Mouse (Mus musculus): Measurements from ENCODE around the gene AL732309.1. TPM values are rescaled to one million over a fixed set of nuclear protein-coding genes. Genes with fewer than 3 reads are reported as not detected.
A peak's percentile ranks its signal among the peaks of the same experiment; 100 is the strongest.

AL732309.1 gene
- polyA plus RNA-seq, 1 experiment, result 7.0 TPM

- Histone ChIP-seq H3K4me1 (ENCODE audit: control insufficient read depth, insufficient read depth, low read length) (peaks cover 8% of the 10 kb centered on the region), H3K36me3 (ENCODE audit: control insufficient read depth, insufficient read depth, low read length) (no peaks in the 10 kb centered on the region; the same call in 1 of the 2 replicates), H3K27me3 (ENCODE audit: control insufficient read depth, insufficient read depth, low read length) (no peaks in the 10 kb centered on the region), H3K27ac (ENCODE audit: control insufficient read depth, insufficient read depth, low read depth, low read length) (no peak overlapping the region), H3K4me3 (ENCODE audit: control insufficient read depth, low read depth, low read length) (peak overlapping the region; percentile 76)
- TF ChIP-seq POLR2A (IDR thresholded peaks at IDR 0.05; ENCODE audit: control insufficient read depth, low read depth, low read length) (0 out of 2 replicates have a peak, but pooled peaks have one; percentile 2), CTCF (IDR thresholded peaks at IDR 0.05; ENCODE audit: control insufficient read depth, insufficient read depth, insufficient replicate concordance, low read depth, low read length) (no peak)
Observed at GRCm38 (mm10) chr2:25290101-25290815, 43.6 kb upstream of the AL732309.1 start.

- H3K27me3 ChIP-seq (ENCODE audit: control insufficient read depth, insufficient read depth, low read length), result no peaks in the 10 kb centered on the region
- H3K27ac ChIP-seq (ENCODE audit: control insufficient read depth, insufficient read depth, low read depth, low read length), result no peak within 1 kb of the TSS
- peak within 1 kb of the TSS; percentile 76 for H3K4me3 ChIP-seq (ENCODE audit: control insufficient read depth, low read depth, low read length)
- H3K4me1 ChIP-seq (ENCODE audit: control insufficient read depth, insufficient read depth, low read length), result peaks cover 8% of the 10 kb centered on the region
- peaks cover 4% of the 10 kb centered on the region for H3K36me3 ChIP-seq (ENCODE audit: control insufficient read depth, insufficient read depth, low read length)
- TF ChIP-seq CTCF (IDR thresholded peaks at IDR 0.05; ENCODE audit: control insufficient read depth, insufficient read depth, insufficient replicate concordance, low read depth, low read length) (no peak), POLR2A (IDR thresholded peaks at IDR 0.05; ENCODE audit: control insufficient read depth, low read depth, low read length) (no peak)
Observed at GRCm38 (mm10) chr2:25289651-25290050, 43.0 kb upstream of the AL732309.1 start, which contains the start of gene Lrrc26. Lrrc26 (plus strand) TSS chr2:25289915.

GRCm38 (mm10) chr2:25288734-25289345 is 42.2 kb upstream of the AL732309.1 start:
- Histone ChIP-seq H3K4me1 (ENCODE audit: control insufficient read depth, insufficient read depth, low read length) (peaks cover 8% of the 10 kb centered on the region), H3K27me3 (ENCODE audit: control insufficient read depth, insufficient read depth, low read length) (no peaks in the 10 kb centered on the region)

GRCm38 (mm10) chr2:25287927-25288649 is 41.4 kb upstream of the AL732309.1 start, which contains the start of gene Tmem210:
Tmem210 (plus strand) TSS chr2:25288145.
- TF ChIP-seq CTCF (IDR thresholded peaks at IDR 0.05; ENCODE audit: control insufficient read depth, insufficient read depth, insufficient replicate concordance, low read depth, low read length) (no peak), POLR2A (IDR thresholded peaks at IDR 0.05; ENCODE audit: control insufficient read depth, low read depth, low read length) (peak; percentile 63)
- H3K27me3 ChIP-seq (ENCODE audit: control insufficient read depth, insufficient read depth, low read length), result no peaks in the 10 kb centered on the region
- H3K36me3 ChIP-seq (ENCODE audit: control insufficient read depth, insufficient read depth, low read length), result peaks cover 5% of the 10 kb centered on the region
- peak within 1 kb of the TSS; percentile 76 for H3K4me3 ChIP-seq (ENCODE audit: control insufficient read depth, low read depth, low read length)
- H3K4me1 ChIP-seq (ENCODE audit: control insufficient read depth, insufficient read depth, low read length), result peaks cover 8% of the 10 kb centered on the region
- H3K27ac ChIP-seq (ENCODE audit: control insufficient read depth, insufficient read depth, low read depth, low read length), result peak within 1 kb of the TSS; percentile 54

More at GRCm38 (mm10) chr2:25288734-25289345, 42.2 kb upstream of the AL732309.1 start:
- Histone ChIP-seq H3K36me3 (ENCODE audit: control insufficient read depth, insufficient read depth, low read length) (peaks cover 5% of the 10 kb centered on the region), H3K4me3 (ENCODE audit: control insufficient read depth, low read depth, low read length) (peak overlapping the region; percentile 76), H3K27ac (ENCODE audit: control insufficient read depth, insufficient read depth, low read depth, low read length) (no peak overlapping the region)
- TF ChIP-seq POLR2A (IDR thresholded peaks at IDR 0.05; ENCODE audit: control insufficient read depth, low read depth, low read length) (no peak), CTCF (IDR thresholded peaks at IDR 0.05; ENCODE audit: control insufficient read depth, insufficient read depth, insufficient replicate concordance, low read depth, low read length) (no peak)

GRCm38 (mm10) chr2:25286837-25287636 is 40.4 kb upstream of the AL732309.1 start:
- no peaks in the 10 kb centered on the region for H3K27me3 ChIP-seq (ENCODE audit: control insufficient read depth, insufficient read depth, low read length)
- H3K27ac ChIP-seq (ENCODE audit: control insufficient read depth, insufficient read depth, low read depth, low read length), result peak overlapping the region; percentile 33
- no peak for TF ChIP-seq CTCF (IDR thresholded peaks at IDR 0.05; ENCODE audit: control insufficient read depth, insufficient read depth, insufficient replicate concordance, low read depth, low read length)
- TF ChIP-seq POLR2A (IDR thresholded peaks at IDR 0.05; ENCODE audit: control insufficient read depth, low read depth, low read length), result no peak
- peak overlapping the region; percentile 76 for H3K4me3 ChIP-seq (ENCODE audit: control insufficient read depth, low read depth, low read length)
- peaks cover 5% of the 10 kb centered on the region for H3K4me1 ChIP-seq (ENCODE audit: control insufficient read depth, insufficient read depth, low read length)
- H3K36me3 ChIP-seq (ENCODE audit: control insufficient read depth, insufficient read depth, low read length), result peaks cover 5% of the 10 kb centered on the region

- Histone ChIP-seq H3K36me3 (ENCODE audit: control insufficient read depth, insufficient read depth, low read length) (peaks cover 5% of the 10 kb centered on the region), H3K4me3 (ENCODE audit: control insufficient read depth, low read depth, low read length) (peak overlapping the region; percentile 76), H3K27ac (ENCODE audit: control insufficient read depth, insufficient read depth, low read depth, low read length) (no peak overlapping the region), H3K4me1 (ENCODE audit: control insufficient read depth, insufficient read depth, low read length) (peaks cover 5% of the 10 kb centered on the region), H3K27me3 (ENCODE audit: control insufficient read depth, insufficient read depth, low read length) (no peaks in the 10 kb centered on the region)
- no peak for TF ChIP-seq CTCF (IDR thresholded peaks at IDR 0.05; ENCODE audit: control insufficient read depth, insufficient read depth, insufficient replicate concordance, low read depth, low read length)
- TF ChIP-seq POLR2A (IDR thresholded peaks at IDR 0.05; ENCODE audit: control insufficient read depth, low read depth, low read length), result no peak
Observed at GRCm38 (mm10) chr2:25286314-25286713, 39.7 kb upstream of the AL732309.1 start.

All from testis, adult 2 months (tissue).